Mouse (Mus musculus) stomach, postnatal 0 days (tissue): Measurements from ENCODE around the gene Dkkl1.

Source experiments
- CTCF ChIP-seq: IDR thresholded peaks from 2 replicates; pipeline ENCODE4 v1.5.1; 2016; ENCODE audit warnings: antibody characterized with exemption, low read depth, mild to moderate bottlenecking, moderate library complexity
- EP300 ChIP-seq: optimal IDR thresholded peaks from 2 replicates; pipeline ENCODE3; 2016; ENCODE audit warnings: antibody characterized with exemption

DNA sequence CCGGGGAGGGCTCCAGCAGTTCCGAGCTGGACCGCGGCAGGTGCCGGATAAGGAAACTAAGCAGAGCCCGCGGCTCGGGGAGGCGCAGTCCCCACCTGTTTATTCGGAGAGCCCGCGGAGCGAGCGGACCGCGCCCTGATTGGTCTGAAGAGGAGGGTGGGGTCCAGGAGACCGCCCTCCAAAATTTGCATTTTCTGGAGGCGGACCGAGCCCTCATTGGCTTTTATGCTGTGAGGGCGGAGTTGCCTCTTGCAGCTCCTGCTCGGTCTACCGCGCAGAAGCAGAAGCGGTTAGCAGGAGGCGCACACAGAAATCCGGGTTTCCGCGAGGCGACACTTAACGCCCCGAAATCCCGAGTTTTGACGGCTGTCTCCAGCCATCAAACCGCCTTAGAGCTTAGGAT is 29.7 kb downstream of the Dkkl1 start:
- TF ChIP-seq CTCF (no peak), EP300 (no peak)
